Mouse (Mus musculus) heart, adult 2 months (tissue): Measurements from ENCODE around the gene Slc17a4.

ENCODE experiments used
- CTCF ChIP-seq: fragments of 200-600 bp; IDR thresholded peaks from 2 replicates; pipeline ENCODE4 v1.8.1; 2022; ENCODE audit warnings: antibody characterized with exemption, mild to moderate bottlenecking, moderate library complexity
- EP300 ChIP-seq: fragments of 200-500 bp; IDR thresholded peaks from 2 replicates; pipeline ENCODE4 v1.6.1; 2011; ENCODE audit warnings: low read depth, low read length, control low read depth; ENCODE audit not compliant: insufficient read depth
- POLR2A ChIP-seq: fragments of 200-500 bp; IDR thresholded peaks from 2 replicates; pipeline ENCODE4 v1.6.1; 2011; ENCODE audit warnings: mild to moderate bottlenecking, low read depth, low read length, control low read depth; ENCODE audit not compliant: insufficient read depth

DNA sequence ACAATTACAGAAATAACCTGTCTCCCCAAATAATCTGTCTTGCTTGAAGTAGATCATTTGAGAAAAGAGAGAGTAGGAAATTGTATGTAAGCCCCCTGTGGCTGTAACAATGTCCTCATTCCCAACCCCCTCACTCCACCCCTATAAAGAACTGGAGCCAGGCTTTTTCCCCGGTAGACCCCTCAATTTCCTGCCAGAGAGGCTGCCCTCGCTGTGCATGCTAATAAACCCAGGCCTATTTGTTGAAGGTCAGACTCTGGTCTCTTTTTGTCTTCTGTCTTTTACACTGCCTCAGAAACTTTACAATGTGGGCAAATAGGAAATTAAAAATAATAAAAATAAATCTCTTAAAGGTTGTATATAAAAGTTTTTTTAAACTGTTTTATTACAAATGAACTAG lies 31.4 kb upstream of the Slc17a4 start:
- TF ChIP-seq POLR2A (no peak), CTCF (no peak), EP300 (no peak)
